Mouse (Mus musculus) lung, postnatal 0 days (tissue): Measurements from ENCODE around the gene Meis3.

ENCODE experiments used
- CTCF ChIP-seq: IDR thresholded peaks from 2 replicates; pipeline ENCODE4 v1.5.1; 2016; ENCODE audit warnings: antibody characterized with exemption, mild to moderate bottlenecking
- EP300 ChIP-seq: IDR thresholded peaks from 2 replicates; pipeline ENCODE4 v1.6.1; 2016; ENCODE audit warnings: antibody characterized with exemption, mild to moderate bottlenecking, control low read depth

DNA sequence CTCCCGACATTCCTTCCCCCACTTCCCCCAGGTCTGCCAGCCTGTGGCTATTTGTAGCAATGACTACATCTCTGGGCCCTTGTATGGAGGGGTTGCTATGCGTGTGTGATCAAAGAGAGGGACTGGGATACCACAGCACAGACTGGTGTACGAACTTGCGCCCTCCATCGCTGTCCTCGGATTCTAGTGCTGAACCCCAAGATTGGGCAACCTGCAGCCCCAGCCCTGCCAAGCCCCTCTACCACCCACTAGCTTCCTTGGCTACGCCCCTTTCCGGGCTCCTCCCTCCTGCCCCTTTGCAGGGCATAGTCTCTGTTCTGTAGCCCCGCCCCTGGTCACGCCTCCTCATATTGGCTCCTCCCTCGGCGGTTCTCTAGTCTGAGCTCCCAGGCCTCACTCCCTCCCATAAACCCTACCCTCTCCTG, 45.5 kb upstream of the Meis3 start, which contains the start of gene Slc8a2:
- TF ChIP-seq CTCF (no peak), EP300 (no peak)
